Mouse (Mus musculus) CH12.LX (cell line): ENCODE measurements at regions not wholly inside any gene's neighbourhood (a gene's known extent, or its start where the extent isn't known, plus 50 kb on each side); places are given as distances from the start of the nearest gene placed in this dataset.

Experiments
- DNase-seq: peaks from one replicate; pipeline ENCODE4 v3.0.0-alpha.2; 2013; ENCODE audit errors: extremely low read depth
- H3K27ac ChIP-seq: 2 replicates; pipeline ENCODE4 v1.5.1; 2012; ENCODE audit warnings: low read depth, mild to moderate bottlenecking, control low read depth, moderate library complexity; ENCODE audit not compliant: insufficient read depth
- H3K27me3 ChIP-seq: replicated peaks from 2 replicates; pipeline ENCODE3; 2012; ENCODE audit warnings: inconsistent platforms
- H3K36me3 ChIP-seq, 2 experiments: replicated peaks in 1 of 2; 2 replicates each; pipeline versions ENCODE3 to v1.6.1; 2012; ENCODE audit warnings: inconsistent platforms in 1 of 2, low read length in 1 of 2, mild to moderate bottlenecking in 1 of 2, mixed read lengths in 1 of 2, moderate library complexity in 1 of 2; ENCODE audit not compliant: control insufficient read depth in 1 of 2, insufficient read depth in 1 of 2
- H3K4me1 ChIP-seq, 2 experiments: 2 replicates each; pipeline ENCODE4 v1.6.1; 2012; ENCODE audit warnings: inconsistent platforms in 1 of 2, moderate library complexity in 1 of 2; ENCODE audit not compliant: insufficient read depth in 2 of 2, control insufficient read depth in 1 of 2
- H3K4me2 ChIP-seq: 2 replicates; pipeline ENCODE4 v1.6.1; 2012; ENCODE audit warnings: low read depth, mild to moderate bottlenecking, control low read depth; ENCODE audit not compliant: poor library complexity, insufficient read depth, severe bottlenecking
- H3K4me3 ChIP-seq, 3 experiments: fragments of 150-350 bp in 1 of 3; sonication (generic) in 1 of 3; replicated peaks in 1 of 3; 2 replicates each; pipeline versions ENCODE3 to v1.5.1; 2011 to 2012; ENCODE audit warnings: low read depth in 2 of 3, low read length in 2 of 3, mild to moderate bottlenecking in 2 of 3, moderate library complexity in 2 of 3, control low read depth in 1 of 3, improper control_type of control experiment in 1 of 3, inconsistent platforms in 1 of 3, mixed read lengths in 1 of 3; ENCODE audit not compliant: poor library complexity in 1 of 3
- H3K79me2 ChIP-seq: replicated peaks from 2 replicates; pipeline ENCODE4 v1.6.1; 2012; ENCODE audit warnings: mild to moderate bottlenecking, moderate library complexity; ENCODE audit not compliant: control insufficient read depth, poor library complexity, insufficient read depth, severe bottlenecking; ENCODE audit errors: extremely low read depth
- H3K9ac ChIP-seq: 2 replicates; pipeline ENCODE4 v1.6.1; 2012; ENCODE audit warnings: low read depth, mild to moderate bottlenecking, control low read depth, moderate library complexity; ENCODE audit not compliant: insufficient read depth
- H3K9me3 ChIP-seq: replicated peaks from 2 replicates; pipeline ENCODE3; 2012; ENCODE audit warnings: low read length, inconsistent platforms, mixed read lengths
- CTCF ChIP-seq, 2 experiments: IDR thresholded peaks in 1 of 2; conservative IDR thresholded peaks in 1 of 2; 2 replicates each; pipeline ENCODE4 v1.5.1; 2011 to 2012; ENCODE audit warnings: low read depth in 2 of 2, low read length in 2 of 2, improper control_type of control experiment in 1 of 2, inconsistent platforms in 1 of 2, mild to moderate bottlenecking in 1 of 2, moderate library complexity in 1 of 2
- E2F4 ChIP-seq: IDR thresholded peaks from 2 replicates; pipeline ENCODE4 v1.6.1; 2011; ENCODE audit warnings: low read depth, low read length, improper control_type of control experiment; ENCODE audit not compliant: insufficient replicate concordance
- EP300 ChIP-seq: IDR thresholded peaks from 2 replicates; pipeline ENCODE4 v1.6.1; 2011; ENCODE audit warnings: low read length, improper control_type of control experiment
- ETS1 ChIP-seq: conservative IDR thresholded peaks from 2 replicates; pipeline ENCODE4 v1.6.1; 2012; ENCODE audit warnings: low read depth, mild to moderate bottlenecking, inconsistent platforms, low read length, improper control_type of control experiment, moderate library complexity
- GABPA ChIP-seq: IDR thresholded peaks from 2 replicates; pipeline ENCODE4 v1.6.1; 2012; ENCODE audit warnings: low read depth, low read length, improper control_type of control experiment, inconsistent platforms; ENCODE audit not compliant: insufficient replicate concordance
- IRF4 ChIP-seq: IDR thresholded peaks from 2 replicates; pipeline ENCODE4 v1.6.1; 2014; ENCODE audit warnings: low read depth, mild to moderate bottlenecking, inconsistent platforms, low read length, improper control_type of control experiment
- KAT2A ChIP-seq: IDR thresholded peaks from 2 replicates; pipeline ENCODE4 v1.6.1; 2012; ENCODE audit warnings: low read length, improper control_type of control experiment, inconsistent platforms; ENCODE audit not compliant: insufficient replicate concordance
- MAZ ChIP-seq: IDR thresholded peaks from 2 replicates; pipeline ENCODE4 v1.6.1; 2012; ENCODE audit warnings: low read depth, mild to moderate bottlenecking, inconsistent platforms, low read length, improper control_type of control experiment, moderate library complexity
- MYC ChIP-seq: IDR thresholded peaks from 2 replicates; pipeline ENCODE4 v1.6.1; 2011; ENCODE audit warnings: low read depth, mild to moderate bottlenecking, improper control_type of control experiment, low read length
- NELFE ChIP-seq: IDR thresholded peaks from 2 replicates; pipeline ENCODE4 v1.6.1; 2011; ENCODE audit warnings: low read depth, low read length, improper control_type of control experiment
- PAX5 ChIP-seq: IDR thresholded peaks from 2 replicates; pipeline ENCODE4 v1.6.1; 2012; ENCODE audit warnings: low read length, inconsistent platforms, mixed read lengths
- POLR2A ChIP-seq: IDR thresholded peaks from 2 replicates; pipeline ENCODE4 v1.6.1; 2011; ENCODE audit warnings: low read depth, mild to moderate bottlenecking, improper control_type of control experiment, low read length
- POLR2AphosphoS2 ChIP-seq: IDR thresholded peaks from 2 replicates; pipeline ENCODE4 v1.6.1; 2011; ENCODE audit warnings: low read depth, low read length, improper control_type of control experiment
- RAD21 ChIP-seq: IDR thresholded peaks from 2 replicates; pipeline ENCODE4 v1.6.1; 2011; ENCODE audit warnings: low read depth, mild to moderate bottlenecking, low read length, improper control_type of control experiment, moderate library complexity
- RCOR1 ChIP-seq: conservative IDR thresholded peaks from 2 replicates; pipeline ENCODE4 v1.6.1; 2012; ENCODE audit warnings: low read depth, mild to moderate bottlenecking, inconsistent platforms, low read length, improper control_type of control experiment
- SMC3 ChIP-seq: IDR thresholded peaks from 2 replicates; pipeline ENCODE4 v1.6.1; 2011; ENCODE audit warnings: low read depth, low read length, improper control_type of control experiment
- UBTF ChIP-seq: IDR thresholded peaks from 2 replicates; pipeline ENCODE4 v1.6.1; 2012; ENCODE audit warnings: low read depth, mild to moderate bottlenecking, inconsistent platforms, low read length, improper control_type of control experiment, moderate library complexity
- USF2 ChIP-seq: conservative IDR thresholded peaks from 2 replicates; pipeline ENCODE4 v1.6.1; 2011; ENCODE audit warnings: low read depth, low read length, improper control_type of control experiment
- ZNF384 ChIP-seq: IDR thresholded peaks from 2 replicates; pipeline ENCODE4 v1.6.1; 2012; ENCODE audit warnings: low read depth, low read length, improper control_type of control experiment, inconsistent platforms
- dilution Hi-C: fragments of 300-500 bp; cut with MboI; formaldehyde crosslinking; loops from 2 replicates; pipeline ENCODE4 v1.14.3; 2020; ENCODE audit warnings: low sequenced_read_pairs; ENCODE audit not compliant: extremely low pct_unique_long_range_greater_than_20kb, extremely low pct_ligation_motif_present
- in situ Hi-C: fragments of 300-500 bp; cut with MboI; formaldehyde crosslinking; loops from 3 replicates; pipeline ENCODE4 v1.14.3; 2019; ENCODE audit warnings: low sequenced_read_pairs, low pct_ligation_motif_present, low pct_unique_long_range_greater_than_20kb, mixed read lengths

- Histone ChIP-seq H3K27me3 (no peaks in the 10 kb centered on the region), H3K27ac (no peak overlapping the region), H3K36me3 (peaks cover 0 to 28% of the 10 kb centered on the region in 2 experiments), H3K79me2 (peaks cover 11% of the 10 kb centered on the region), H3K4me2 (no peak overlapping the region), H3K4me3 (no peak overlapping the region), H3K9ac (no peak overlapping the region), H3K4me1 (peaks cover 0 to 18% of the 10 kb centered on the region in 2 experiments; a peak in 2 of 4 replicates), H3K9me3 (peaks cover 5% of the 10 kb centered on the region)
- TF ChIP-seq KAT2A (no peak), ZNF384 (no peak), USF2 (no peak), IRF4 (no peak), CTCF (conservative IDR thresholded peaks at IDR 0.05 in 1 of 2, IDR thresholded peaks at IDR 0.05 in 1 of 2; ENCODE audit: low read depth in 2 of 2, low read length in 2 of 2) (no peak), NELFE (no peak), MYC (no peak), POLR2AphosphoS2 (no peak), POLR2A (no peak), MAZ (no peak), SMC3 (no peak), EP300 (no peak)
- DNase-seq = no peak
- in situ Hi-C loops = loop anchor here (10.0 kb wide), 1 partner anchor 610 kb away; no protein-coding TSS in a partner anchor
- dilution Hi-C loops = no loop called here
Observed at GRCm38 (mm10) chr13:83734656-83735055, 230.8 kb downstream of the Mef2c start.

- DNase-seq = no peak
- in situ Hi-C loops = loop anchor here (10.0 kb wide), 1 partner anchor 610 kb away; no protein-coding TSS in a partner anchor
- dilution Hi-C loops = no loop called here
- Histone ChIP-seq H3K27me3 (no peaks in the 10 kb centered on the region), H3K79me2 (peaks cover 12% of the 10 kb centered on the region), H3K27ac (no peak overlapping the region), H3K9me3 (peaks cover 5% of the 10 kb centered on the region), H3K4me2 (no peak overlapping the region), H3K4me3 (no peak overlapping the region), H3K9ac (no peak overlapping the region), H3K36me3 (peaks cover 0 to 30% of the 10 kb centered on the region in 2 experiments), H3K4me1 (peaks cover 0 to 23% of the 10 kb centered on the region in 2 experiments; a peak in 2 of 4 replicates)
- TF ChIP-seq NELFE (no peak), GABPA (no peak), PAX5 (no peak), ETS1 (no peak), RCOR1 (no peak), E2F4 (no peak), RAD21 (no peak), USF2 (no peak), UBTF (no peak), MYC (no peak)
Observed at GRCm38 (mm10) chr13:83735101-83735500, 231.3 kb downstream of the Mef2c start.
